Mouse (Mus musculus) lung, adult 18-20 months (tissue): ENCODE measurements around the gene Gab2.

Source experiments
- DNase-seq, 2 experiments: peaks; one replicate each; pipeline ENCODE4 v3.0.0; 2022; ENCODE audit warnings: mixed read lengths in 2 of 2

Gene Gab2

DNA sequence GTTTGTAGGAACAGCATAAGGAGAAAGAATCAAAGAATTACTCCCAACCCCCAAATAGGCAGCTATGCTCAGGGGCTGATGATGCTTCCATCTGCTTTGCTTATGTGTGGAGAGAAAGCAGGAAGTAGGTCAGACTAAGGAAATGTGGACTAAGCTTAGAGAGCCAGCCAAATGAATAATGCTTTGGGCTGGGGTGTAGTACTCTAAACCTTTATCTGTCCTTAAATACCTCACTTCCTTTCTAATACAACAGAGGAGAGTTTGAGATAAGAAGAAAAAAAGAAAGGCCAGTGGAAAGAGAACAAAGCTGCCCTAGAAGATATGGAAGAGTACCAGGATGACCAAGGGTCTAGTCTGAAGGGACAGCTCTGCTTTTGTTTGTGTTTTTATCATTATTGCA, 189.0 kb downstream of the Gab2 start:
- DNase-seq = no peak

DNA sequence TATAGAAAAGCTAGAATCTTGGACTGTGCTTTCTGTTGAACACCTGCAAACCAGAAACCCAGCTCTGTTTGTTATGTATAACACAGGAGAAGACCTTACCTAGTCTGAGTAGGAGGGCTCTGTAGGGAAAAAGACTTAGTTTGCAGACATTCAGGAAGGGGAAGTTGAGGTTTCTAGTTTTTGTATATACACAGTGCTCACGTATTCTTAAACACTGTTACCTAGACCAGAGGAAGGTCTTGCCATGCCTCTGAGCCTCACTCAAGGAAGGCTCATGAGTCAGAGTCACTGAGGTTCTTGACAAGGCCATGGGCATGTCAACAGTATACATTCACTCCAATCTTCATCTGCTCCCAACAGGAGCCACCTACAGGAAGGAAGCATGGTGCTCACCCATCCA, 189.7 kb downstream of the Gab2 start:
- DNase-seq = no peak

DNA sequence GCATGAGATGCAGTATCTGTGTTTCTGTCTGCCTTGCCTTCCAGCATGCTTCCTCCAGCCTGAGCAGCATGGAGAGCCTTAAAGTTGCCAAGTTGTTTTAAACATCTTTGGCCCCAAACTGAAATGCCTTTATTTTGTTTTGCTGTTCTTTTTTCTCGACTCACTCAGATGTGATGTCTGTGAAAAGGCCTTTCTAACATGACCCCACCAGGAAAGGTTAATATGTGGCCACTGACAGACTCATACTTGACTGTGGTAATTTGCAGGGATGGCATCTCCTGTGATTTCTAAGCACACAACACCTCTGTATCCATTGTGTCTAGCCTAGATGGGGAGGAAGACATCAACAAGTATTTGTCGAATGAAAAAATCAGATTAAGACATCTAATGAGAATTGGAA, 215.6 kb downstream of the Gab2 start:
- no peak for DNase-seq

DNA sequence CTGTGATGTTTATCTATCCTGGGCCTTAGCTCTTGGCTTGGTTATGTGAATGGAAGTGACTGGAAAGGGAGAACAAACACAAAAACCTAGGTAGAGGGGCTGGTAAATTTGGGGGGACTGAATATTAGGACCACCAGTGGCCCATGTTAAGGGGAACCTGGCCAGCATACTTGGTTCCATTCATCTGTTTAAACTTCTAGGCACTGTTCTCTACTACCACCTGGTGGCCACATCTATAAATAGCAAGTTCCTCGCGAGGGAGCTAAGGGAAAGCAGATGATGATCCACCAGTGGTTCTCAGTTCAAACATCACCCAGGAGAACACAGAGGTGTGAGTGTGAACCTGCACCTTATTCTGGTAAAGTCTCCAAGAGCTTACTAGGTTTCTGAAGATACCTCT, 216.1 kb downstream of the Gab2 start:
- peak; percentile 33 to 61 for DNase-seq

DNA sequence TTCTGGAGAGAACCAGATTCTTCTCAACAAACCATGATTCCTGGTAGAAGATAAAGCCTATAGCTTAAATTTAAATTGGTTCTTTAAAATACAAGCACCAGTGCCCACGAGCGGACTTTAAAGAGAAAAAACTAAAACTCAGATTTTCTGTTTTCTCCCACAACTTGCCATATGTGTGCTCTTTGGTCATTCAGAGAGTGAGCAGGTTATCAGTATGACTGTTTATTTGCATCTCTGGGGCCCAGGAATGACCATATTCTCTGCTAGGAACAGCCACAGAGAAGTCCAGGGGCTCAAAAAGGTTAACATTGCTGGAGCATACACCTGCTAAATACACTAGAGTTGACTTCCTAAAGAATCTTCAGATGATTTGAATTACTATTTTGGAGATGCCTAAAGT, 216.9 kb downstream of the Gab2 start:
- no peak for DNase-seq

DNA sequence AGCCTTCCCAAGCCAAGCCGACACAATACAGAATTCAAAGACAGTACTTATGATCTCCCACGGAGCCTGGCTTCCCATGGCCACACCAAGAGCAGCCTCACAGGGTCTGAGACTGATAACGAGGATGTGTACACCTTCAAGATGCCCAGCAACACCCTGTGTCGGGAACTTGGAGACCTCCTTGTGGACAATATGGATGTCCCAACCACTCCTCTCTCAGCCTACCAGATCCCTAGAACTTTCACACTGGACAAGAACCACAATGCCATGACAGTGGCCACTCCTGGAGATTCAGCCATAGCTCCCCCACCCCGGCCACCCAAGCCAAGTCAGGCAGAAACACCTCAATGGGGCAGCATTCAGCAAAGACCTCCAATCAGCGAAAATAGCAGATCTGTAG, 217.6 kb downstream of the Gab2 start:
- DNase-seq = no peak

DNA sequence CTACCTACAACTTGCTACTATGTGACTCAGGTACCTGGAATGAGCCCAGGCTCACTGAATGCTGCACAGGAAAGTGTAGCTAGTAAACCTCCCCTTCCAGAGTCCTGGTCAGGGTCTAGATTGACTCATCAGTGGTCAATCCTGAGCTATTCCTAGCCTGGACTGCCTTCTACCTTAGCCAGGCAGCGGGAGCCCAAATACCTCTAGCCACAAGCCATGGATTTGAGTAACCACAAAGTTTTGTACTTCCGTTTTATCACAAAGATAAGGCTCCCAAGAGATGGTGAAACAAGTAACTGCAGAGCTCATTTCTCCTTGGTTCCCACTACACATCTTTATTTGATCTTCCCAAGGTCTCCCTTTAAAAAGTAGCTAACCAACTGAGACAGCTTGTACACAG, 219.5 kb downstream of the Gab2 start:
- no peak for DNase-seq

DNA sequence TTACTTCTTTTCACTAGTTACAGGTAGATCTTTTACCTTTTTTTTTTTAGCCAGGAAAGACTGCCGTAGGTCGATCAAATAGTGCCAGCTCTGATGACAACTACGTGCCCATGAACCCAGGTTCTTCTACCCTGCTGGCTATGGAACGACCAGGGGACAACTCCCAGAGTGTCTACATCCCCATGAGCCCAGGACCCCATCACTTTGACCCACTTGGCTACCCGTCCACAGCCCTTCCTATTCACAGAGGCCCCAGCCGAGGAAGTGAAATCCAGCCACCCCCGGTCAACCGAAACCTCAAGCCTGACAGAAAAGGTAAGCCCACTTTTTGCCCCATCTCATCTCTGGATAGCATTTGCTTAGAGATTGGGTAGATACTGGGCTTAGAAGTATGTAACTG, 219.9 kb downstream of the Gab2 start:
- DNase-seq = no peak

DNA sequence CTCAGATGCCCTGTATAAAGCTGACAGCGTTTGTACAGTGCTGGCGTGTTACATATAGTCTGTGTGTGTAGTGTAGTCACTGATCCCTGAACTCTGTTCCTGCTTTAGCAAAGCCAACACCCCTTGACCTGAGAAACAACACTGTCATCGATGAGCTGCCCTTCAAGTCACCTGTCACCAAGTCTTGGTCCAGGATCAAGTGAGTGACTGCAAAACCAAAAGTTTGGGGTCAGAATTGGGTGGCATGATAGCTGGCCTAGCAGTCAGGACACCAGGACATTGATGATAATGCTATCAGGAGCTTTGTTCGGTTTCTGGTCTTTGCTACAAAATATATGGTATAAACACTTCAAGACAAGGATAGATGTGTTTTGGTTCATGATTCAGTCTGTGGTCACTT, 220.9 kb downstream of the Gab2 start:
- DNase-seq = no peak

DNA sequence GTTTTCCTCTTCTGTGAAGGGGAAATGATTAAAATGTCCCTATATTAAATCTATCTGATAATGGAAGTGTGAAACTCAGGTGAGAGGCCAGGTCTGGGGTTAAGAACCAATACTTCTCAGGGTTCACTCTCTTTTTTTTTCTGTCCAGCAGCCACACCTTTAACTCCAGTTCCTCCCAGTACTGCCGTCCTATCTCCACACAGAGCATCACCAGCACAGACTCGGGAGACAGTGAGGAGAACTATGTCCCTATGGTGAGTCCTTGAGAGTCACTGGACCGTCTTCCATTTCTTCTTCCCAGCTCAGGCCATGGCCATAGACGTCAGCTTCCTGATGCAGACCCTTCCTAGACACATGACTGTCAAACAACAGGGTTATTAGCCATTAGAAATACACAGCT, 221.5 kb downstream of the Gab2 start:
- DNase-seq = peak in 1 of 2 experiments; percentile 1

DNA sequence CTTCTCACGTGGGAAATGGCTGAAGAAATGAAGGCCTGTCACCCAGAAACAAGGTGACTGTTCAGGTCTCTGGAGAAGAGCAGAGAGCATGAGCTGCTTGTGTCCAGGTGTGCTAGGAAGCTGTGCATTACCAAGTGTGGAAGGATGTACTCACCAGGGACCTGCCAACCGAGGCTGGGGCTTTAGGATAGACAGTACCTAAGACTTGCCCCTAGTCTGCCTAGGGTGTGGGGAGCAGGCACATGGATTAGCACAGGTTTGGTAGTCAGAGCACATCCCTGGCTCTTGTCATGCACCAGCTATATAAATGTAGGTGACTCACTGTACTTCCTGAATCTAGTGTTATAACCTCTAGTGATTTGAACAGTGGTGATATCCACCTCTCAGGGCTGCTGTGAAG, 222.2 kb downstream of the Gab2 start:
- DNase-seq = peak in 1 of 2 experiments; percentile 2

DNA sequence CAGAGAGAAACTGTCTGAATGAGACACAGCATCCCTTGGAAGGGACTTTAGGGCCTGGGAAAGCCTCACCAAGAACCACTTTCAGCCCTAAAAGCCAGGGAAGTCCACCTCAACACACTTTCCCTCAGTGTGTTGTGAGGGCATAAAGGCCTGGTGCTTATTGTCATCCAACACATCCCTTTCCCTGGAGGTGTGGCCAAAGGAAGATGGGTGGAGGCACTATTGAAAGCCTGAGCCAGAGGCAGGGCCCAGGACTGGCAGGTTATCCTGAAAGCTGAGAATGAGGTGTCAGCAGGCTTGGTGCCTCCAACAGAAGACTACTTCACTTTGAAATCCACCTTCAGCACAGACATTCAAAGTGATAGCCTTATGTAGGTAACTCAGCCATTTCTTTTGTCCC, 223.1 kb downstream of the Gab2 start:
- peak in 1 of 2 experiments; percentile 3 for DNase-seq

DNA sequence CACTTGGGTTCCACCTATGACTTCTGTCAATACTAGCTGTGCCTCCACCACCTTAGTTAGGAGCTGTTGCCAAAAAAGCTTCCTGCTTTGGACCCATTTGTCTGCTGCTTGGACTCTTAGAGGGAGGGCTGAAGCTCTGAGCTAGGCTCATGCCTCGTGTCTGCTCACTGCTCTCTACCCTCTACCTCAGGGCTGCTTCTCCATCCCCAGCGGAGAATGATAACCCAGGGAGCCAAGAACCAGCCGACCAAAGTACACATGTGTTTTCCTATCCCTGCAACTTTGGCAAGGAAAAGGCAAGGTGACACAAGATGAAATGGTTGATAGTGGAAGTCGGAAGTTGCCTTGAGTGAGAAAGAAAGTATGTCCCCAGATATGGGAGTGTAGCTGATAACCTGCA, 223.8 kb downstream of the Gab2 start:
- DNase-seq = peak in 1 of 2 experiments; percentile 1

DNA sequence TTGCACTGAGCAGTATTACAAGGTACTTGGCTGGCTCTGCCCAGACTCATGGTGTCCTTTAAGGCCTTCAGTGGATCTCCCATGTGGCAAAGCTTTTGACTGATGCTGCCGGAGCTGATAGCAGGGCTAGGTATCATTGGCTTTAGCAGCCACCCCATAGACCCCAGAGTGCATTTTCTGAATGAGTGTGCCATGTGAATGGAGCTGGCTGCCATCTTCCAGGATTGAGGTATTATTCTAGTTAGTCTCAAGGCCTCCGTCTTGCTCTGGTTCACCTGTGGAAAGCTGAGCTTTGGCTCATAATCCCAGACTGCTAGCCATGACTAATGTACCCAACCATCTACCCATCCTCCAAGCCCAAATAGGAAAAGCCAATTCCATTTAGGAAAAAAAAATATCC, 225.4 kb downstream of the Gab2 start:
- no peak for DNase-seq

DNA sequence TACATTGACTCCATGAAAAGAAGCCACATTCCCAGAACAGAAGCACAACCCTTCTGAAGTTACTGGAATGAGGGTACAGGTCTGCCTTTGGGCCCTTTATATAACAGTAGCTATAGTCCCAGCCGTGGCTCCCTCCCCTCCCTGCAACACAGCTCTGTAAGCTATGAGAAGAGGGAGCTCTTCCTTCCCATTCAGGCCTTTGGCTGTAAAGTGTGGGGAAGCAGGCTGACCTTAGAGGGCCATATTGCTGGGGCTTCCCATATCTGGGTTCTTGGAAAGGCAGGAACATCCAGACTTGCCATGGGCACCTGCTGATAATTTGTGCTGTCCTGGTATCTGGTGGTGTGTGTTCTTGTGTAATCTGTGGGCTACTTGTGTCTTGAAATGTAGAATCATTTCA, 226.2 kb downstream of the Gab2 start:
- DNase-seq = no peak

DNA sequence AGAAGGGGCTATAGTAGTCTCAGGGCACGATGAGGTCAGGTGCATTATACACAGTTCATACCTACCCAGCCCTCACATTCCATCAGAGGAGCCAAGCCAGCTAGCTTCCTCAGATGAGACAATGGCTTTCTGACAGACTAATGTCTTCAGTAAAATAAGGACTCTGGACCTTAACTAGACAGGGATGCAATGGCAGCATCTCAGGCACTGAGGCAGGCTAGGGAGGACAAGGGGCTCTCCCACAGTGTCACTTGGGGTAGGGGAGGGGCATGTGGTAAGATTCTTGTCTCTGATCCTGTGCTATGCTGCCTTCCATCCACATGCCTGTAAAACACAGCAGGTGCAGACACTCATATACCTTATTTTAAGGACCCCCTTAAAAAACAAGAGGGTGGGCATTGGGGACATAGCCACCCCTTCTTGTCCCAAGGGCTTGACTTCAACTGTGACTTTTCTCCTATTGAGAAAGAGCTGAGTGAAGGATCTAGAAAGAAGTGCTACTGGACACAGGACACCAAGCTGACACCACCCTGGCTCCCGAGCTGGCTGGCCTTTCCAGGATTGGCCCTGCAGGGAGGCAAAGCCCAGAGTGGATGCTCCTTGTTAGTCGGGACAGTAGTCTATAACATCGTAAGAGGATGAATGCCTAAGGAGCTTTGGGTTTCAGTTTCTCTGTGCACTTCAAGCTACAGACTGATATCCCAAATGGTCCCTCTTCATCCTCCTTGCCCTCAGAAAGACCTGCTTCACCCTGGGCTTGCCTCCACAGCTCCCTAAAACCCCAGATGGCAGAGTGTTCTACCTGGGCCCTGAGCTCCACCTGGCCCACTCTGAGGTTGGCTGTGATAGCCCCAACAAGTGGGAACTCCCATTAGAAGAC, 228.3 kb downstream of the Gab2 start:
- no peak for DNase-seq

DNA sequence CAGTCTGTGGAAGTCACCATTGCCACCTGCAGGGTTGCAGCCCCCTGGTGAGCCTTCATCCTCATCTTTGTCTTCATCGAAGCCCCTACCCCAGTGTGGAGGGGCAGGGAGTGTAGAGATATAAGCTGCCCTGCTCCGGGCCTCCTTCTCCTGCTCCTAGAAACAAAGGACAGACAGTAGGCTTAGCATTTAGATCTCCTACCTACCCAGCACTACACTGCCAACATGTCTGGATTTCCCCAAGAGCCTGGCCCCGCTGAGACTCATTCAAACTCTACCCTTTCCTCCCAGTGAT, 228.9 kb downstream of the Gab2 start:
- DNase-seq = no peak

DNA sequence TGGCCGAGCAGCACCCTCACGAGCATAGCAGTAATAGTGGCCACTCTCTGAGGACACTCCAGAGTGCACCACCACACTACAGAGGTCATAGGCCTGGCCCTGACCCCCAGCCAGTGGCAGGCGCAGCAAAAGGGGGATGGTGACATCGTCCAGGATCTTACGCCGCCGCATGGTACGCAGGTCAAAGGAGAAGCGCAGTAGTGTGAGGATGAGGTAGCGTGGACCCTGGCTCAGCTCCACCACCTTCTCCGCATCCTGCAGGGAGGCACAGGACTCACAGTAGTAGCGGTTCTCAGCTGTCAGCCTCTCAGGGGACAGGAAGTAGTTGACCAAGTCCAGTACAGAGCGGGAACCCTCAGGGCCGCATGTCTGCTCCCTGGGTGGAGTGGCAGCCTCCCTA, 230.2 kb downstream of the Gab2 start:
- no peak for DNase-seq

DNA sequence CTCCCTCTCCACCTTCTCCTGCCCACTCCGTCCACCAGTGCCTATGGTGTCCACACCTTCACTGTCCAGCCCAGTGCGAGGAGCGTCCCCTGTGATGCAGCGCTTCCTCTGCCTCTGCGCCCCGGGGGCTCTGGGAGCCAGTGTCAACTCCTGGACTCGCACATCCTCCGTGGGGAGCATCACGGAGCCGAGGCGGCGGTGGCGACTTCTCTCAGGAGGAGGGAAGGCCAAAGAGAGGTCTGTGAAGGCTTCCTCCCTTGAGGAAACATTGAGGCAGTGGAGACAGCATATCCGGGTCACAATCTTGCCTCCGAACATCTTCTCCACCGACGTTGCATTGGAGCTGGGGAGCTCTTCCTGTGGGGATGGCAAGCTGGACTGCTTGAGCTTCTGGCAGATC, 230.8 kb downstream of the Gab2 start:
- DNase-seq = no peak

DNA sequence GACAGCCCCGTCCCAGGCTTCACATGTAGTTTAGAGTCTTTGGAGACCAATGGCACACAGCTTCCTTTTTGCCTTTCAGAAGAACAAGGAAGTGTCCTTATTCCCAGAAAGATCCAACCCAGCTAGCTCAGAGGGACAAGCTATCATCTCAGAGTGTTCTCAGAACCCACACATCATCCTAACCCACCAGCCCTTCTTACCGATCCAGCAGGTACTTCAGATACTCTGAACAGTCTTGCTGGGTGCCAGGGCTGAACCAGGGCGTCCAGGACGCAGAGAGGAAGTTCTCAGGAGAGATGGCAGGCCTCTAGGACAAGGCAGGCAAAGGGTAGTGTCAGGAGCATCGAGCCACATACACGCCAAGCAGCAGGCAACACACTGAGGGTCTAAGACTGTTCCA, 231.5 kb downstream of the Gab2 start:
- DNase-seq = no peak

DNA sequence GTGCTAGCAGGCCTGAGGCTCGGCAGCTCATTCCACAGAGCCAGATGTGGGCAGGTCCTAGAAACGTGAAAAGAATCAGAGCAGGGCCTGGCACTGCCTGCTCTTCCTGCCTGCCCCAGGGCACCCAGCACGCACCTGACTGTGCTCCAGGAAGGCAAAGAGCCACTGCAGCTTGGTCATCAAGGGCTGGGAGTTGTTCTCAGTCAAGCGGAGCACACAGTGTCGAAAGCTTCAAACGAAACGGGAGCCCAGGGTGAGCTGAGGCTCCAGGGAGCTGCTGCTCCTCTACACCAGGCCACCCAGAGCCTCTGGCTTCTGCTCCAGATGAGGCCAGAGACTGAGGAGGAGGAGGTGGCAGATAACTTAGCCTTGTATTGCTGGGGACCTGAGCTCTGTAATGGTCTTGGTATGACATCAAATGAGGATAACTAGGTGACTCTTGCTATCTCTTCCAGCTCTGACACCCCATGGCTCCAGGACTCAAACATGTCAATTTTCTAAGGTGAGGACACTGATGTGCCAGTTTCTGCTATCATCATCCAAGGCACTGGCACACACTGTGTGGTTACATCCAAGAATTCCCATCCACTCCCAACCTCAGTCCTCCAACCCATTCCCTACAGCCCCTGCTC, 232.1 kb downstream of the Gab2 start:
- DNase-seq = no peak

DNA sequence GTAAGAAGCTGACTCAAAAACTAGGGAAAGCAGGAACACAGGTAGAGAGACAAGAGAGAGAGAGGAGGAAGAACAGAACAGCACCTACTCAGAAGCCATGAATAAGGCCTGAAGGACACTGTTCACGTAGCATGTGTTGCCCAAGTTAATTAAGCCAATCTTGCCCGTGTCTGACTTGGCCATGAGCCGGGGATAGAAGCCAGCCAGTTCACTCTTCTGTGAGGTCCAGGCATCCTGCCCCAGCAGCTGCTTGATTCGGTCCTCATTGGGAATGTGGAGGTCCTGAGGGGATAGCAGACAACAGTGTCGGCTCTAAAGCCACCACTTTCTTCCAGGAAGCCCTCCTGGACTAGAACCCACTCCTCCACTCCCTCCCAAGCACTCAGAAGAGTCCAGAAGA, 233.3 kb downstream of the Gab2 start:
- no peak for DNase-seq

DNA sequence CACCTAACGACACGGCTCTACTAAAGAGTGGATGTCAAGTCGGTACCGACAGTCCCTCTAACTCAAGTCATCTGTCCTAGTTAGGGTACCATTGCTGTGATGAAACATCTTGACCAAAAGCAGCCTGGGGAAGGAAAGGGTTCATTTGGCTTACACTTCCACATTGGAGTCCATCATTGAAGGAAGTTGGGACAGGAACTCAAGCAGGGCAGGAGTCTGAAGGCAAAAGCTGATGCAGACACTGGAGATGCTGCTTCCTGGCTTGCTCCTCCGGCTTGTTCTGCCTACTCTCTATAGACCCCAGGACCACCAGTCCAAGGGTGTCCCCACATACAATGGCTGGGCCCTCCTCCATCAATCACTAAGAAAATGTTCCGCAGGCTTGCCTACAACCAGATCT, 234.3 kb downstream of the Gab2 start:
- no peak for DNase-seq

DNA sequence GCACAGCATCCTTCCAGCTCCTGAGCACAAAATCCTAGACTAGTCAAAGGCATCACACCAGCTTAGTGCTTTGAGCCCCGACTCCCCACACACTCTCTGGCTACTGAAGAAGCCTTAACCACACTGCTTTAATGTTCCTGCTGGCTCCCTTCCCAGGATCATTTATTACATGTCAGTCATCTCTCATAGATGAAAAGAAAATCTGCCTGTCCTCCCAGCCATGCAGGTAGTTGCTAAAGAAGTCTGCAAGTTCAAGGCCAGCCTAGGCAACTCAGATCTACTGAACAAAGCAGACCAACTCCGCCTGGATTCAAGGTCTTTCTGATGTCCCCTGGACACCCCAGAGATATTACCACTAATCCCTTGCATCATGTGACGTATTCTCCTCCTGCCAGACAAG, 236.3 kb downstream of the Gab2 start:
- DNase-seq = no peak

DNA sequence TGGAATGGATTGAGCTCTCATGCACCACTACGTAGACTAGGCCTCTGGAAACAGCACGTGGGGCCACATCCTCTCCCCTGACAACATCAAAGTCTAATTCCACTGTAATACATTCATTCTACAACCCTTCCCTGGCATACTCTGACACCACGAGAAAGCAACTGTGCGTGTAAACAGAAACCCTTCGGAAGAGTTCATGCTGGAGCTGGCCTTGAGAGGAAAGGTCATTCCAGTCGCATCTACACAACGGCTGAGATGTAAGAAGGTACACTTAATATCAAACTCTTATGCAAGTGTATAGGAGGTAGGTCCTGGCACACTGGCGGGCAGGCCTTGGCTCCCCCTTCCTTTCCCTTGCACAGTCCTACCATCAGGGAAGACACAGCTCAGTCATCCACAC, 243.0 kb downstream of the Gab2 start:
- DNase-seq = no peak
